Mouse (Mus musculus) brain, adult 10 weeks (tissue): Measurements from ENCODE around the gene Mr1. TPM values are rescaled to one million over a fixed set of nuclear protein-coding genes. Genes with fewer than 3 reads are reported as not detected.

ENCODE experiments used
- polyA plus RNA-seq: library from polyadenylated mRNA; stranded (reverse); fragments of 350-450 nt; fragmentation: Illumina TruSeq; extraction: RNeasy Lipid Tissue Mini Kit (QIAGEN cat#74804); gene quantifications from one replicate; pipeline ENCODE4 v1.2.3, GENCODE M21; 2015; ENCODE audit warnings: low read depth, low replicate concordance

Gene Mr1
- polyA plus RNA-seq: 6.4 TPM

DNA sequence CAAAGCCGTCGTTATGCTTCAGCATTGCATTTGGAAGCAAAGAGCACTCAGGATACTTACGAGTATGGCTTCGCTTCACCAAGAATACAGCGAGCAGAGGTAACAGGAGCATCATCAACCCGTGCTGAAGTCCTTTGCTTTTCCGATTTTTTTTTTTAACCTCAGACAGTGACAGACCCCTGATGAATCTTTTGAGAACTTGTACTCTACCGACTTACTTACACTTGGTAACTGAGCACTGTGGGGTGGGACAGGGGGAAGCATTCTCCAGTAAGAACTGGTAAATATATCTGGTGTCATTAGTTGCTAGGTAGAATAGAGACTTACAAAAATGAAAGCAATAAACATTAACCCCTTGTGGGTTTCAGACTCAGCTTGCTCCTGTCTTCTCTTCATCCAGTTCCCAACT is at the start of gene Mr1:
Mr1 (minus strand) TSS at position 243 of the 409 bp plus-strand sequence.

DNA sequence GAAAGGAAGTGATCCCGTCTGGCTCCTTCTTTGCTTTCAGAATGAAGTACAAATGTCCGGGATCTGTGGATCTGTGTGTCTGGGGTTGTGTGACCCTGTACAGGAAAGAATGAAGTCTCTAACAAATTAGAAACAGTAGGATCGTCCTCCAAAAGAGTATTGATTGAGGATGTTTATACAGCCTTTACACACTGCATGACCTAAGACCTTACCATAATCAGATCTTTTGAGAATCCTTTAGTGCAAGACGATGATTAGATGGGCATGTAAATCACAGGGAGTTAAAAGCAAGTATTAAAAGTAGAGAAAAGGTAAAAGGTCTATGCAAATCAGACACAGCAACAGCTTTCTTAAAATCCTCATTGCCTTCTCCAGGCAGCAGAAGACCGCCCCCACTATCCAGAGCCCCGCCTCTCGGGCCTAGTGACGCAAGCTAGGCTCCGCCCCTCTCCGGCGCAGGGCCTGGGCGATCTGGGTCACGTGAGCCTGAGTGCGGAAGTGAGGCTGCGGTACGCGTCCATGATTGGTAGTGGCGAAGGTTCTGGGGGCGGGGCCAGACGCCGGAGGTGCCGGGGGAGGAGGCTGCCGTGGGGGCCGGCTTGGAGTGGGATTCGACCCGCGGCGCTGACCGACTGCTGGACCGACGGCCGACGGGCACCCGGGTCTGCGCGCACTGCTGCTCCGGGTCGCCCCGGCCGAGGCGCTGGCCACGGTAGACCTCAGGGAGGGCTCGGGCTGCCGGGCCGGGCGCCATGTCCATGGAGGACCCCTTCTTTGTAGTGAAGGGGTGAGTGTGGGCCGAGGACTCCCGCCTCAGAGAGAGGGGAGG is 11.7 kb upstream of the Mr1 start, which contains the start of gene Stx6:
Stx6 (plus strand) TSS at position 575 of the 829 bp plus-strand sequence.

DNA sequence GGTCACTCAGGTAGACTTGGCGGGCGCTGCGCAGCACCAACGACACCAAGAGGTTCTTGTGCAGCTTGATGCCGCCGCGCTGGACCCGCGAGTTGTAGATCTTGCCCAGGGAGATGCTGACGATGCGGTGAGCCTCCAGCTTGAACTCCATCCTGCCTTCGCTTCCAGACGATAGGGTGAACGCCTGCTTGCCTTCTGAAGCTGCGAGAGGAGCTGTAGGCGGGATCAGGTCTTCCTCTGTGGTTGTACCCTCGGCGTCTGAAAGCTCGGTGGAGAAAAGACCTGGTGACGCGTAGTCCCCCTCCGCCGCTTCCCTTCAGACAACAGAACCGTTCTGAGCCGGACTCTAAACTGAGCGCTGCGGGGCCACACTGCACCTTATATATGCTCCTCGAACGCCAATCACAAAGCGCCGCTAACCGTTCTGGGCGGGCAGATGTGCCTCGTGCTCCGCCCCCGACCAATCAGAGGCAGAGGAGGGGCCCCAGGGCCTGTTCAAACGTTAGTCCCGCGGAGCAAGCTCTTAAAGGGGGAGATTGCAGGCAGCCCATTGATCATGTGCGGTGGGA is 47.2 kb downstream of the Mr1 start, which contains the start of gene Ier5:
Ier5 (minus strand) TSS at position 357 of the 569 bp plus-strand sequence.

Other genes with a start within 250 kb of the Mr1 start
- 50.5 TPM for gene Ier5, start 47.2 kb downstream of the Mr1 start, polyA plus RNA-seq
- 81.2 TPM for gene Stx6, start 11.9 kb upstream of the Mr1 start, polyA plus RNA-seq
- gene BC034090, start 97.6 kb upstream of the Mr1 start, polyA plus RNA-seq: 10.5 TPM